Mouse (Mus musculus) erythroblast, adult 5-6 weeks (primary cell): ENCODE results near the gene Rxfp4. TPM values are rescaled to one million over a fixed set of nuclear protein-coding genes. Genes with fewer than 3 reads are reported as not detected.

Source experiments
- ATAC-seq: replicated peaks from 2 replicates; pipeline ENCODE4 v1.8.0; 2016; ENCODE audit warnings: moderate number of reproducible peaks, mild to moderate bottlenecking, moderate TSS enrichment, inconsistent platforms; ENCODE audit not compliant: poor library complexity, low FRiP score, severe bottlenecking
- total RNA-seq, 2 experiments: library from RNA; stranded (forward) in 1 of 2; stranded (reverse) in 1 of 2; fragments of 150-400 nt in 1 of 2; fragments of 200-764, 138-1000 nt in 1 of 2; gene quantifications; 2 replicates each; pipeline versions ENCODE4 v1.2.3 to v1.2.4; 2015 to 2017; ENCODE audit warnings: low replicate concordance in 2 of 2

Gene Rxfp4
- not detected in 2 replicates for total RNA-seq (2015; ENCODE audit: low replicate concordance)
- not detected in 2 replicates for total RNA-seq (2017; ENCODE audit: low replicate concordance)

- no peak for ATAC-seq
Observed at GRCm38 (mm10) chr3:88652846-88653515, at the start of gene Rxfp4. Gene Rxfp4 (minus strand): TSS chr3:88653142.

- ATAC-seq: no peak
Observed at GRCm38 (mm10) chr3:88701222-88701621, 48.3 kb upstream of the Rxfp4 start.

- ATAC-seq: no peak
Observed at GRCm38 (mm10) chr3:88700247-88700646, 47.3 kb upstream of the Rxfp4 start.

GRCm38 (mm10) chr3:88698834-88699233, 45.9 kb upstream of the Rxfp4 start:
- no peak for ATAC-seq

- no peak for ATAC-seq
Observed at GRCm38 (mm10) chr3:88698051-88698450, 45.1 kb upstream of the Rxfp4 start.

- ATAC-seq: no peak
Observed at GRCm38 (mm10) chr3:88695545-88695944, 42.6 kb upstream of the Rxfp4 start.

- ATAC-seq: no peak
Observed at GRCm38 (mm10) chr3:88689079-88689478, 36.1 kb upstream of the Rxfp4 start.

- no peak for ATAC-seq
Observed at GRCm38 (mm10) chr3:88686734-88687611, 34.0 kb upstream of the Rxfp4 start.

- ATAC-seq: peak; percentile 26
Observed at GRCm38 (mm10) chr3:88685958-88686451, 33.1 kb upstream of the Rxfp4 start.

- peak; percentile 100 for ATAC-seq
Observed at GRCm38 (mm10) chr3:88684980-88685941, 32.3 kb upstream of the Rxfp4 start, which contains the start of gene Khdc4. Gene Khdc4 (plus strand): TSS chr3:88685803.

- ATAC-seq: no peak
Observed at GRCm38 (mm10) chr3:88684236-88684979, 31.5 kb upstream of the Rxfp4 start.

- ATAC-seq: no peak
Observed at GRCm38 (mm10) chr3:88683814-88684213, 30.9 kb upstream of the Rxfp4 start.

- peak; percentile 94 for ATAC-seq
Observed at GRCm38 (mm10) chr3:88677399-88677798, 24.5 kb upstream of the Rxfp4 start.

- ATAC-seq: no peak
Observed at GRCm38 (mm10) chr3:88664095-88664494, 11.2 kb upstream of the Rxfp4 start.

GRCm38 (mm10) chr3:88659798-88660197, 6.9 kb upstream of the Rxfp4 start:
- ATAC-seq: no peak

GRCm38 (mm10) chr3:88658441-88659127, 5.6 kb upstream of the Rxfp4 start:
- ATAC-seq: no peak; the same call in 1 of the 2 replicates

GRCm38 (mm10) chr3:88655619-88656018, 2.7 kb upstream of the Rxfp4 start:
- ATAC-seq: no peak

- ATAC-seq: no peak
Observed at GRCm38 (mm10) chr3:88654621-88655020, 1.7 kb upstream of the Rxfp4 start.
